23 mouse cellular contexts compared by ENCODE assay signal in the genomic region with DNA sequence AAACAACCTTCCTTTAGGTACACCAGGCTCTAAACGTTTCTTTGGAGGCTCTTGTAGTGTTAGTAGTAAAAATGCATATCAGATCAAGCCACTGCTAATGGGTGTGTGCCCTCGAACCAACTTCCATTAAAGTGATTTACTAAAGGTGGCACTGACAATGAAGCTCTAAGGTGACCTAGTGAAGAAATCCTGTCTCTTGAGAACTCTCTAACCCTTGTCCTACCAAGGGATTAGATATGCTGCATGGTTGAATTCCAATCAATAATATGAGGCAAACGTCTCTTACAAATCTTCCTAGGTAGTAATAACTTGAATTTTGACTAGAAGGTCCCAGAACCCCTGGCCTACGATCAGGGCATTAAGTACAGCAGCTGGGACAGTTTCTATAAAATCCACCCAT.
"Had no signal": no experiment of that assay in that cellular context is flagged by ENCODE, and none has a peak within 500 bp of the region (broad histone marks: within the 10 kb centered on the region; RNA-seq: fewer than 3 reads in every experiment).

No protein-coding gene starts in this region.

- H3K4me1 ChIP-seq: lung, embryonic 15.5 days; midbrain, embryonic 12.5 days; stomach, embryonic 15.5 days had no signal

- H3K27ac ChIP-seq: lung, embryonic 15.5 days; midbrain, embryonic 10.5 days; midbrain, embryonic 12.5 days; neural tube, embryonic 13.5 days; neural tube, embryonic 15.5 days; stomach, embryonic 15.5 days; stomach, postnatal 0 days had no signal

- H3K4me2 ChIP-seq: lung, embryonic 15.5 days; midbrain, embryonic 12.5 days; neural tube, embryonic 13.5 days; neural tube, embryonic 15.5 days; stomach, embryonic 15.5 days had no signal

- ATAC-seq: liver, postnatal 0 days; lung, postnatal 0 days; midbrain, embryonic 16.5 days had no signal

- H3K27me3 ChIP-seq: lung, embryonic 15.5 days; midbrain, embryonic 12.5 days; neural tube, embryonic 13.5 days; neural tube, embryonic 15.5 days; stomach, embryonic 15.5 days had no signal

- H3K36me3 ChIP-seq: lung, embryonic 15.5 days; midbrain, embryonic 10.5 days; midbrain, embryonic 12.5 days; neural tube, embryonic 13.5 days; neural tube, embryonic 15.5 days; stomach, embryonic 15.5 days had no signal

- H3K9ac ChIP-seq: liver, postnatal 0 days; lung, embryonic 15.5 days; midbrain, embryonic 12.5 days; neural tube, embryonic 13.5 days; neural tube, embryonic 15.5 days; stomach, embryonic 15.5 days had no signal

- H3K9me3 ChIP-seq: lung, embryonic 15.5 days; midbrain, embryonic 10.5 days; midbrain, embryonic 12.5 days; neural tube, embryonic 13.5 days; neural tube, embryonic 15.5 days; stomach, embryonic 15.5 days had no signal

- H3K4me3 ChIP-seq: lung, embryonic 15.5 days; midbrain, embryonic 10.5 days; midbrain, embryonic 12.5 days; myocyte; neural tube, embryonic 13.5 days; neural tube, embryonic 15.5 days; stomach, embryonic 15.5 days had no signal

- DNase-seq: liver, postnatal 0 days; lung, adult 2 months; lung, postnatal 14 days; lung, postnatal 36 days; midbrain, embryonic 14.5 days; retina, postnatal 1 day; right cerebral cortex, adult 18-20 months; right cerebral cortex, postnatal 25 days; right cerebral cortex, postnatal 4 days; spleen, adult 18-20 months; thymus, adult 2 months; thymus, postnatal 25 days; thymus, postnatal 4 days had no signal
